Mouse (Mus musculus): ENCODE measurements around the gene Plod3.

DNA sequence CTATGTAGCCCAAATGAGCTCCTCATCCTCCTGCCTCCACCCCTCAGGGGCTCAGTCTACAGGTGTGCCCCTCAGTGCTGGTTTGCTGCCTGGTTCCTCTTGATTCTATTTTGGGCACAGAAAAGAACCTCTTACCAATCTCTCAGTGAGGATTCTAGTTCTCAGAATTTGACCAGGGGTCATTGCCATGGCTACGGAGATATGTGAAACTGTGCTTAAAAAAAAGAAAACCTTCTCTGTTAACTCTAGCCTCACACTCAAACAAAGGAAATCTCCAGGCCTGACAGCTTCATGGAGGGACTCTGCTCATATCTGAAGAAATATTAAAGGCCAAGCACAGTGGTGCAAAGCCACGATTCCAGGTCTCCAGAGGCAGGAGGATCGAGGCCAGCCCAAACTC lies 44.0 kb upstream of the Plod3 start:
- no peak for TF ChIP-seq CTCF (IDR thresholded peaks at IDR 0.05; ENCODE audit: low read depth)
- TF ChIP-seq EP300 (optimal IDR thresholded peaks at IDR 0.05) = no peak

Measured in stomach, postnatal 0 days (tissue).